Mouse (Mus musculus) forebrain, postnatal 0 days (tissue): ENCODE measurements around the gene Gm49358. TPM values are rescaled to one million over a fixed set of nuclear protein-coding genes. Genes with fewer than 3 reads are reported as not detected.

Experiments
- ATAC-seq: fragments of 200-750 bp; cut with Nextera tagmentation; 2 replicates; pipeline ENCODE4 v1.8.0; 2017; ENCODE audit warnings: mild to moderate bottlenecking, moderate library complexity
- DNase-seq: peaks from one replicate; pipeline ENCODE4 v3.0.0-alpha.2; 2015
- H3K27ac ChIP-seq: fragments of 300-500 bp; sonication (generic); 2 replicates; pipeline ENCODE4 v1.5.1; 2014; ENCODE audit warnings: low read depth, mild to moderate bottlenecking, antibody characterized with exemption, low read length, moderate library complexity, mixed read lengths
- H3K27me3 ChIP-seq: fragments of 300-500 bp; sonication (generic); 2 replicates; pipeline ENCODE4 v1.6.1; 2014; ENCODE audit warnings: mild to moderate bottlenecking, low read length, mixed read lengths; ENCODE audit not compliant: insufficient read depth
- H3K36me3 ChIP-seq: fragments of 300-500 bp; sonication (generic); 2 replicates; pipeline ENCODE4 v1.6.1; 2014; ENCODE audit warnings: mild to moderate bottlenecking, moderate library complexity; ENCODE audit not compliant: insufficient read depth
- H3K4me1 ChIP-seq: fragments of 300-500 bp; sonication (generic); 2 replicates; pipeline ENCODE4 v1.6.1; 2014; ENCODE audit warnings: antibody characterized with exemption; ENCODE audit not compliant: insufficient read depth
- H3K4me2 ChIP-seq: fragments of 300-500 bp; sonication (generic); 2 replicates; pipeline ENCODE4 v1.6.1; 2014; ENCODE audit warnings: low read depth, mild to moderate bottlenecking, moderate library complexity
- H3K4me3 ChIP-seq: fragments of 300-500 bp; sonication (generic); 2 replicates; pipeline ENCODE4 v1.5.1; 2014; ENCODE audit warnings: low read depth, low read length, mixed read lengths
- H3K9ac ChIP-seq: fragments of 300-500 bp; sonication (generic); 2 replicates; pipeline ENCODE4 v1.6.1; 2014; ENCODE audit warnings: mild to moderate bottlenecking
- H3K9me3 ChIP-seq: fragments of 300-500 bp; sonication (generic); 2 replicates; pipeline ENCODE4 v1.6.1; 2016; ENCODE audit warnings: low read length
- CTCF ChIP-seq: sonication (generic); IDR thresholded peaks from 2 replicates; pipeline ENCODE4 v1.5.1; 2016; ENCODE audit warnings: antibody characterized with exemption, control low read depth, low read depth
- WGBS: fragments of 180-500 bp; shearing (Covaris S2); extraction: QIAGEN DNeasy Blood & Tissue Kit; methylation state at CpG from one replicate; pipeline ENCODE4 v1.1.7; 2014; 5-methylcytosine and 5-hydroxymethylcytosine counted together
- polyA plus RNA-seq: library from polyadenylated mRNA; unstranded; fragments of >200 nt; fragmentation: Nextera tagmentation; extraction: Ambion mirVana; gene quantifications from 2 replicates; pipeline ENCODE4 v1.2.1, GENCODE M21; 2015
- total RNA-seq: library from RNA; depleted of rRNA; stranded (reverse); fragments of >200 nt; gene quantifications from 2 replicates; pipeline ENCODE4 v1.2.3, GENCODE M21; 2014

Gene Gm49358
- total and polyA plus RNA-seq, 2 experiments from 2014 or later: 14.7 TPM; not detected in 1

DNA sequence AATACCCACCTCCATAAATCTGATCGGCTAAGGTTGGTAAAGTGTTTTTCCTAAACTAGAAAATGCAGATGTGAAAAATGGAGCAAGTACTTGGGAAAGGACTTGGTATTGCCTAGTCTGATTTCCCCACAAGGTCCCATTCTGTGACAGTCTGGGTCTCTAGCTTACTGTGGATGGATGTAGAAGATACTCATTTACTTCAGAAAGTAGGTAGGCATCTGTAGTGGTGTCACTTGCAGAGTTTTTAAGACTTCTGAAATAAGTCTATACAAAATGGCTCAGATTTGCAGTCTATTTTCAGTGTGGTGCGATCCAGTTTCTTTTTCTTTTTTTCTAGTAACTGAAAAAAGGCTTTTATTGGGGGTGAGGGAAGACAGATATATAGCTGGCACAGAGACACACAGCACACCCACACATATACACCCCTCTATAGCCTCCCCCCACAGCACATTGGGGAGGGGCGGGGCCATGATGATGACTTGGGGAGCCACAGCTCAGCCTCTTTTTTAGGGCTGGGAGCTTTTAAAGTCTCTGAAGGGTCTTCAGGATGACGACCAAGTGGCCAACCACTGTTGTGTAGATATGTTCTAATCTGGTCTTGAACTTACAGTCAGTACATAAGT, 1.7 kb downstream of the Gm49358 start:
- WGBS: 88% methylated on average over 4 of the region's 4 CpGs
- Histone ChIP-seq H3K36me3 (no peaks in the 10 kb centered on the region), H3K27ac (no peak overlapping the region), H3K4me3 (no peak overlapping the region), H3K9me3 (no peaks in the 10 kb centered on the region), H3K9ac (no peak overlapping the region), H3K4me2 (no peak overlapping the region), H3K4me1 (no peaks in the 10 kb centered on the region), H3K27me3 (no peaks in the 10 kb centered on the region)
- no peak for TF ChIP-seq CTCF
- DNase-seq (no peak), ATAC-seq (no peak)

DNA sequence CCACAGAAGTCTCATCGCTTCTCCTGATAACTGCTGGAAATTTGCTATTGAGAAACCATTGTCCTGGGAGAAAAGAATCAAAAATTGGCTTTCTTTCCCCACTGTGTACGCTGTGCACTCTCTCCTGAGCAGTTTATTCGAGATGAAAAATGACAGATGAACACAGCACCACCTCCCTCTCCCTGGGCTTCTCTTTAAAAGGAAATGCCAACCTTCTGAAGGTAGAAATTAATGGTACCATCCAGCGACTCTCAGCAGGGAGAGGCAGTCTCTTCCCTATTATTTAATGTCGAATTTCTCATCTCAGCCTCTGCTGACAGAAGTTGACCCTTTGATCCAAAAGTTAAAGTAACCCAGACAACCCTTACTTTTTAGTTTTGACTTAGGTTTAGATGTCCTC, 5.4 kb downstream of the Gm49358 start:
- no peaks in the 10 kb centered on the region for H3K36me3 ChIP-seq
- 47% methylated on average over 5 of the region's 5 CpGs for WGBS
- 0 out of 2 replicates have a peak, but pooled peaks have one; percentile 19 for ATAC-seq
- no peak for DNase-seq
- H3K4me3 ChIP-seq: no peak overlapping the region
- TF ChIP-seq CTCF: no peak
- no peak overlapping the region for H3K27ac ChIP-seq
- no peaks in the 10 kb centered on the region for H3K4me1 ChIP-seq
- no peaks in the 10 kb centered on the region for H3K9me3 ChIP-seq
- H3K4me2 ChIP-seq: no peak overlapping the region
- no peak overlapping the region for H3K9ac ChIP-seq
- no peaks in the 10 kb centered on the region for H3K27me3 ChIP-seq

DNA sequence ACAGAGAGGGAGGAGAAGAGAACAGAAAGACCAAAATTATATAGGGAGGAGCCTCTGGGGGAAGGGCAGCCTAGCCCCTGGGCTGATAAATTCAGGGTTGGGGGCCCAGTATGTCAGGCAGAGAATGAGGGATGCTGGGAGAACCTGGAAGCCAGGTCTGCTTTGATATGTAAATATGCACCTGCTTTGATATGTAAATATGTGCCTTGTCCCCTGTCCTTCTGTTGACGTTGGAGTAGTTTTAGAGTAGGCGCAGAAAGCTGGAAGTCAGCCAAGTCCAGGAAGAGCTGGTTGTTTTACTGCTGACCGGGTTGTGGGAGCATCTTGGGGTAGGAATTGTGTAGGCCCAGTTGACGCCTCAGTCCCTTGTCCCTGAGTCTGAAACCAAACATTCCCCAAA, 6.0 kb downstream of the Gm49358 start:
- no peak overlapping the region for H3K9ac ChIP-seq
- no peaks in the 10 kb centered on the region for H3K9me3 ChIP-seq
- no peak overlapping the region for H3K27ac ChIP-seq
- no peak overlapping the region for H3K4me3 ChIP-seq
- TF ChIP-seq CTCF: no peak
- ATAC-seq (no peak), DNase-seq (no peak)
- no peaks in the 10 kb centered on the region for H3K4me1 ChIP-seq
- no peaks in the 10 kb centered on the region for H3K27me3 ChIP-seq
- 13% methylated on average over 4 of the region's 4 CpGs for WGBS
- no peaks in the 10 kb centered on the region for H3K36me3 ChIP-seq
- H3K4me2 ChIP-seq: no peak overlapping the region

DNA sequence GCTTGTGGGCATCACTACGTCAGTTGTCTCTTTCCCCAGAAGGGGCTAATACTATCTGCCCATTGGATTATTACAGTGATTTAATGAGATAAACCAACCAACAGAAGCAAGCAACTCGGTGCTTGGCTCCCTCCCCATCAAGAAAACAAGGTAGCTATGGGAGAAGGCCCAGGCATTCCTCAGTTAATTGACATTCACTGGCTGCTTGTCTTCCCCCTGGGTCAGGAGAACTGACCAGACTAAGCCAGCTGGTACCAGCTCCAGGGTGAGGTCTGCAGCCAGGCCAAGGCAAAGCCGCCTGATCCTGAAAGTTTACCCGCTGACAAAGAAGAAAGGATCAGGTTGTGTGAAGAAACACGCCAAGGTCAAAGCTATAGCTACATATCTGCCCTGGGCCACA, 7.9 kb downstream of the Gm49358 start:
- Histone ChIP-seq H3K4me2 (no peak overlapping the region), H3K27ac (no peak overlapping the region), H3K4me3 (no peak overlapping the region), H3K9ac (no peak overlapping the region), H3K9me3 (no peaks in the 10 kb centered on the region), H3K36me3 (no peaks in the 10 kb centered on the region), H3K27me3 (no peaks in the 10 kb centered on the region), H3K4me1 (no peaks in the 10 kb centered on the region)
- no peak for ATAC-seq
- DNase-seq: no peak
- WGBS: 81% methylated on average over 5 of the region's 5 CpGs
- TF ChIP-seq CTCF: no peak

DNA sequence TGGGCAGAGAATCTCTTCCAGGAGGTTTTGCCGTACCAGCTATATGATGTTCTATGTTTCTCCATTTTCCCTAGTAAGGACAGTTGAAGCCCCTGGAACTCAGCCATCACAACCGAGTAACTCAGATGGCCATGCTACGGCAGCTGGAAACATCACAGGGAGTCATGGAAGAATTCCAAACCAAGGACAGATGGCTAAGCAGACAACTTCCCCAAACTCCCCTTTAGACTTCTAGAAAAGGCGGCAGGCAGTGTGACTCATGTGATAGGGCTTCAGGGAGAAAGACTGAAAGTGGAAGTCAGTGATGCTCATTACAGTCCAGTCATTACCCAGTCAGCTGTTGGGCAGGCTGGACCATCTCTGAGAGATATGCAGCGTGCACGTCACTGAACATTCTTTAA, 8.5 kb downstream of the Gm49358 start:
- TF ChIP-seq CTCF: no peak
- ATAC-seq: 0 out of 2 replicates have a peak, but pooled peaks have one; percentile 28
- Histone ChIP-seq H3K4me1 (no peaks in the 10 kb centered on the region), H3K9me3 (no peaks in the 10 kb centered on the region), H3K36me3 (no peaks in the 10 kb centered on the region), H3K27me3 (no peaks in the 10 kb centered on the region), H3K4me3 (no peak overlapping the region), H3K4me2 (no peak overlapping the region), H3K9ac (no peak overlapping the region), H3K27ac (no peak overlapping the region)
- no peak for DNase-seq
- WGBS: 59% methylated on average over 6 of the region's 6 CpGs

DNA sequence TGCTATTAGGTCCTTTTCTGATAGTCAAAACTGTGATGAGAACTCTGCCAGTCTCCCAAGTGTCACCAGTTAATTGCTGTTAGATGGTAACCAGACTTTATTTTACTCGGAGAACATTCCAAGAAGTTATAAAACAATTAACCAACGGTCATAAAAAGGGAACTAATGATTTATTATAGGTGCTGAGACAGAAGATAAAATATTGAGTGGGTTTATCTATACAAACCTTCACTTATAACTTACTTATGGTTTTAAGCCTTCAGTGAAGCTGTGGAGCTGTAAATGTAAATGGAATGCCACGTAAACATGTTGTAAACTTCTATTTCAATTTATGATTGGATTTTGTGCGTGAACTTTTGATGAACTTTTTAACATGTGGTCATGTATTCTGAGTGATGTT, 9.6 kb downstream of the Gm49358 start:
- no peak for DNase-seq
- no peak overlapping the region for H3K4me3 ChIP-seq
- no peak for ATAC-seq
- 0 out of 2 replicates have a peak, but pooled peaks cover 4% of the 10 kb centered on the region for H3K4me1 ChIP-seq
- H3K4me2 ChIP-seq: no peak overlapping the region
- H3K9me3 ChIP-seq: no peaks in the 10 kb centered on the region
- no peak overlapping the region for H3K9ac ChIP-seq
- H3K27ac ChIP-seq: no peak overlapping the region
- no peak for TF ChIP-seq CTCF
- WGBS: 82% methylated on average over 4 of the region's 4 CpGs
- no peaks in the 10 kb centered on the region for H3K27me3 ChIP-seq
- H3K36me3 ChIP-seq: no peaks in the 10 kb centered on the region

DNA sequence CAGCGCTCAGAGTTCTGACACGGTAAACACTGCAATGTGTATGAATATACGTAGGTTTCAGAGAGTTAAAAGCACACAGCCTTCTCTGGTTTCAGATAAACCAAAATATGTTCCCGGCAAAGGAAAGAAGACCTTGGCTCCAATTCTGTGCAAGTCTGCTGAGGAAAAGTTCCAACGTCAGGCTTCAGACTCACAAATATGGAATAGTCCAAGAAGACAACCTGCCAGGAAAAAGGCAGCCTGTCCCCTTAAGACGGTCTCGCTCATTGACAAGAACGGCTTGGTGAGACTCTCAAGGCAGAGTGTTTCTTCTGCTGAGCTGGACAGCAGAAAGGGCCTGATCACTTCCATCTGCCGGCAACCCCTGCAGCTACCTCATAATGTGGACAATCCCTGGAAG, 12.5 kb downstream of the Gm49358 start:
- 0 out of 2 replicates have a peak, but pooled peaks cover 5% of the 10 kb centered on the region for H3K4me1 ChIP-seq
- H3K9me3 ChIP-seq: no peaks in the 10 kb centered on the region
- H3K4me2 ChIP-seq: no peak overlapping the region
- DNase-seq: no peak
- no peaks in the 10 kb centered on the region for H3K36me3 ChIP-seq
- no peaks in the 10 kb centered on the region for H3K27me3 ChIP-seq
- no peak overlapping the region for H3K27ac ChIP-seq
- no peak for ATAC-seq
- H3K9ac ChIP-seq: no peak overlapping the region
- 73% methylated on average over 9 of the region's 9 CpGs for WGBS
- no peak overlapping the region for H3K4me3 ChIP-seq
- TF ChIP-seq CTCF: no peak
